Mouse (Mus musculus): Measurements from ENCODE around the gene Adh1.
A peak's percentile ranks its signal among the peaks of the same experiment; 100 is the strongest.

Gene Adh1

GRCm38 (mm10) chr3:138260721-138261669 is at the start of gene Adh1:
TSS of gene Adh1 (plus strand) at chr3:138260991.
- DNase-seq (ENCODE audit: low spot score in 2 of 2): no peak

GRCm38 (mm10) chr3:138212431-138212951 is 48.3 kb upstream of the Adh1 start:
- DNase-seq (ENCODE audit: low spot score in 2 of 2): no peak

GRCm38 (mm10) chr3:138215395-138215989 is 45.3 kb upstream of the Adh1 start:
- DNase-seq (ENCODE audit: low spot score in 2 of 2): no peak

- DNase-seq (ENCODE audit: low spot score in 2 of 2): no peak
Observed at GRCm38 (mm10) chr3:138216091-138216490, 44.7 kb upstream of the Adh1 start.

GRCm38 (mm10) chr3:138217631-138218264 is 43.0 kb upstream of the Adh1 start, which contains the start of gene Adh7:
TSS of gene Adh7 (plus strand) at chr3:138217760.
- DNase-seq (ENCODE audit: low spot score in 2 of 2): no peak

- DNase-seq (ENCODE audit: low spot score in 2 of 2): no peak
Observed at GRCm38 (mm10) chr3:138221116-138221515, 39.7 kb upstream of the Adh1 start.

- no peak for DNase-seq (ENCODE audit: low spot score in 2 of 2)
Observed at GRCm38 (mm10) chr3:138222511-138222910, 38.3 kb upstream of the Adh1 start.

GRCm38 (mm10) chr3:138222952-138223351 is 37.8 kb upstream of the Adh1 start:
- DNase-seq (ENCODE audit: low spot score in 2 of 2): peak in 1 of 2 experiments; percentile 29

GRCm38 (mm10) chr3:138224363-138224954 is 36.3 kb upstream of the Adh1 start:
- DNase-seq (ENCODE audit: low spot score in 2 of 2): no peak

GRCm38 (mm10) chr3:138225331-138225730 is 35.5 kb upstream of the Adh1 start:
- no peak for DNase-seq (ENCODE audit: low spot score in 2 of 2)

- DNase-seq (ENCODE audit: low spot score in 2 of 2): no peak
Observed at GRCm38 (mm10) chr3:138225853-138226252, 34.9 kb upstream of the Adh1 start.

- no peak for DNase-seq (ENCODE audit: low spot score in 2 of 2)
Observed at GRCm38 (mm10) chr3:138226476-138226875, 34.3 kb upstream of the Adh1 start.

- DNase-seq (ENCODE audit: low spot score in 2 of 2): no peak
Observed at GRCm38 (mm10) chr3:138227082-138227481, 33.7 kb upstream of the Adh1 start.

- no peak for DNase-seq (ENCODE audit: low spot score in 2 of 2)
Observed at GRCm38 (mm10) chr3:138227782-138228181, 33.0 kb upstream of the Adh1 start.

- no peak for DNase-seq (ENCODE audit: low spot score in 2 of 2)
Observed at GRCm38 (mm10) chr3:138229448-138229847, 31.3 kb upstream of the Adh1 start.

GRCm38 (mm10) chr3:138230266-138230665 is 30.5 kb upstream of the Adh1 start:
- DNase-seq (ENCODE audit: low spot score in 2 of 2): no peak

GRCm38 (mm10) chr3:138231531-138231930 is 29.3 kb upstream of the Adh1 start:
- DNase-seq (ENCODE audit: low spot score in 2 of 2): no peak

GRCm38 (mm10) chr3:138236546-138237163 is 24.1 kb upstream of the Adh1 start:
- DNase-seq (ENCODE audit: low spot score in 2 of 2): no peak

- no peak for DNase-seq (ENCODE audit: low spot score in 2 of 2)
Observed at GRCm38 (mm10) chr3:138238046-138238445, 22.7 kb upstream of the Adh1 start.

- DNase-seq (ENCODE audit: low spot score in 2 of 2): no peak
Observed at GRCm38 (mm10) chr3:138239461-138239860, 21.3 kb upstream of the Adh1 start.

- DNase-seq (ENCODE audit: low spot score in 2 of 2): no peak
Observed at GRCm38 (mm10) chr3:138240411-138240810, 20.4 kb upstream of the Adh1 start.

Measured in spleen, postnatal 14 days (tissue).